Mouse (Mus musculus) lung, embryonic 15.5 days (tissue): ENCODE results near the gene Ces1d. TPM values are rescaled to one million over a fixed set of nuclear protein-coding genes. Genes with fewer than 3 reads are reported as not detected.
"Not testable (repeated sequence)": the region's sequence is repeated elsewhere in the genome, so short reads cannot be mapped to it uniquely, and the experiment has no call there.

Experiments
- ATAC-seq: fragments of 200-750 bp; cut with Nextera tagmentation; 2 replicates; pipeline ENCODE4 v1.8.0; 2017; ENCODE audit warnings: moderate number of reproducible peaks, borderline replicate concordance; ENCODE audit not compliant: low FRiP score, low TSS enrichment; ENCODE audit errors: extremely low read depth
- H3K27ac ChIP-seq: fragments of 300-500 bp; sonication (generic); 2 replicates; pipeline ENCODE4 v1.5.1; 2015; ENCODE audit warnings: moderate library complexity, mild to moderate bottlenecking, inconsistent platforms
- H3K27me3 ChIP-seq: fragments of 300-500 bp; sonication (generic); 2 replicates; pipeline ENCODE4 v1.6.1; 2015; ENCODE audit warnings: inconsistent platforms
- H3K36me3 ChIP-seq: fragments of 300-500 bp; sonication (generic); 2 replicates; pipeline ENCODE4 v1.6.1; 2015; ENCODE audit warnings: inconsistent platforms
- H3K4me1 ChIP-seq: fragments of 300-500 bp; sonication (generic); 2 replicates; pipeline ENCODE4 v1.6.1; 2015; ENCODE audit warnings: inconsistent platforms
- H3K4me2 ChIP-seq: fragments of 300-500 bp; sonication (generic); 2 replicates; pipeline ENCODE4 v1.6.1; 2015; ENCODE audit warnings: inconsistent platforms, mild to moderate bottlenecking, moderate library complexity
- H3K4me3 ChIP-seq: fragments of 300-500 bp; sonication (generic); 2 replicates; pipeline ENCODE4 v1.5.1; 2015; ENCODE audit warnings: mild to moderate bottlenecking, inconsistent platforms
- H3K9ac ChIP-seq: fragments of 300-500 bp; sonication (generic); 2 replicates; pipeline ENCODE4 v1.6.1; 2015; ENCODE audit warnings: inconsistent platforms
- H3K9me3 ChIP-seq: fragments of 300-500 bp; sonication (generic); 2 replicates; pipeline ENCODE4 v1.6.1; 2016; ENCODE audit warnings: inconsistent platforms
- WGBS: fragments of 180-500 bp; shearing (Covaris S2); methylation state at CpG from one replicate; pipeline ENCODE4 v1.1.7; 2015; 5-methylcytosine and 5-hydroxymethylcytosine counted together
- polyA plus RNA-seq: library from polyadenylated mRNA; unstranded; fragments of >200 nt; fragmentation: Nextera tagmentation; extraction: Ambion mirVana; gene quantifications from 2 replicates; pipeline ENCODE4 v1.2.1, GENCODE M21; 2015

Ces1d gene
- polyA plus RNA-seq: 53.1 and 59.8 TPM in 2 replicates

DNA sequence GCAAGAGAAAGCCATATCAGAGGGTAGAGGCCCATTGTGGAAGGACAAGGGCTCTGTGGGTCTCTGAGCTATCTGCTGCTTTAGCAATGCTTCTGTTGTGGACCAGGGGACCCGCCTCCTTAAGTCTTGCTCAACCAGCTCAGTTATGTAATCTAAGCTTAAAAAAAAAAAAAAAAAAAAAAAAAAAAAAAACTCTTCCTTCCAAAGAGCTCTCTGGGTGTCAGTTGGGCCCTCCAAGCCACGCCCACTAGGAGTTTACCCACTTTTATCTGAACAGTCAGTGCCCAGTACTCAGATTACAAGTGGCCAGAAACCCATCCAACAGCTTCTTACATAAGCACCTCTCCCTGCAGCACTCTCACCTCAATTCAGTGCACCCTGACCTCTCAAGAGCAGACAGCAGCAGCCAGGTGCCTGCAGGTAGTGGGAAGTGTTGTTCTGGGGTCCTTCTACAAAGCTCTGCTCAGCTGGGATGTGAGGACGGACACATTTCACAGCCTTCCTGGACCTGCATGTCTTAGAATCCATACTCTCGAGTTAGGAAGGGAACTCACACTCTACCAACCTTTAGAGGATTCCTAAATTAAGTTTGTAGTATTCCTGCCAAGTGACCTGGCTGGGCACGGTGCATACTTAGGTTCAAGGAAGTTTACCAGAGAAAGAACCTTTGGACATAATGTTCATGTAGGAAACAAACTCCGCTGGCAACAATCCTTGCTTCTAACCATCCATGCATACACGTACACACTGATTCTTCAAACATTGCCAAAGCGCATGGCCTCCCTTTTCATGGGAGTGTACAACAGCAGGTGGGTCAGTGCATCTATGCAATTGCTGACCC is at the start of gene Ces1d:
Gene Ces1d (minus strand): TSS at position 154 of the 841 bp plus-strand sequence.
- ATAC-seq: peak; percentile 84
- Histone ChIP-seq H3K4me3 (peak within 1 kb of the TSS; percentile 23), H3K9me3 (no peaks in the 10 kb centered on the region), H3K27ac (peak within 1 kb of the TSS; percentile 80), H3K27me3 (no peaks in the 10 kb centered on the region), H3K9ac (no peak within 1 kb of the TSS), H3K36me3 (no peaks in the 10 kb centered on the region), H3K4me1 (peaks cover 4% of the 10 kb centered on the region), H3K4me2 (peak within 1 kb of the TSS; percentile 45)
- 57% methylated on average over 8 of the region's 8 CpGs for WGBS

DNA sequence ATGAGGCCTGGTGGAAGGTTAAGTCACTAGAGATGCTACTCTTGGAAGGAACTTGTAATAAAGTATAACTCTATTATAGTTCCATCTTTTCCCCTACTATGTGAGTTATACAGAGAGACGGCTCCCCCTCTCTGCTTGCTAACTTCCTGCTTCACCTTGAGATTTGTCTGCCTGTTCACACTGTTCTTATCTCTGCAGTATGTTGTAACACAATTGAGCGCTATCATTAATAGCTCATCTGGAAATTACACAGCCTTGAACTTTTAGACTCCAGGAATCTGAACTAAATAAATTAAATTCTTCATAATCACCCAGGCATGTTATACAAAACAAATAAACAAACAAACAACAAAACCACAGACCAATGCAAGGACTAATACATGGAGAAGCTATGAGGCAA is 48.4 kb upstream of the Ces1d start:
- 70% methylated on average over 2 of the region's 2 CpGs for WGBS
- no peak overlapping the region for H3K4me2 ChIP-seq
- H3K27me3 ChIP-seq: no peaks in the 10 kb centered on the region
- no peak overlapping the region for H3K4me3 ChIP-seq
- H3K27ac ChIP-seq: no peak overlapping the region
- H3K36me3 ChIP-seq: no peaks in the 10 kb centered on the region
- no peak for ATAC-seq
- no peak overlapping the region for H3K9ac ChIP-seq
- H3K9me3 ChIP-seq: no peaks in the 10 kb centered on the region
- no peaks in the 10 kb centered on the region for H3K4me1 ChIP-seq

DNA sequence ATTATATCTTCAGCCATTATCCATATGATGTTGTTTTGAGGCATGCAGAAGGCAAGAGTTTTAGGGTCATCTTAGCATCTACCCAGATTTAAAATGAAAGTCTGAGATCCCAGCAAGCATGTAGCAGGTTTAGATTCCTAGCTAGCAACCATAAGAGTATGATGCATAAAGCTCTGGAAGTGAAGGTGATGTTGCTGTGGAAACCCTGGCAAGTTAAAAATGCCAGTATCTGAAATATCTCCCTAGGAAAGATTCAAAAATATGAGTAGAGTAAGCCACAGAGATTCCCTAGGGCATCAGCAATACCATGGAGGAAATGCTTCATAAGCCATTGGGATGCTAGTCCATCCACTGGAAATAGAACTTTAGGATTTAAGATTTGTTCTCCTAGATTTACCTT is 42.2 kb upstream of the Ces1d start:
- no peaks in the 10 kb centered on the region for H3K9me3 ChIP-seq
- no peaks in the 10 kb centered on the region for H3K27me3 ChIP-seq
- ATAC-seq: no peak

DNA sequence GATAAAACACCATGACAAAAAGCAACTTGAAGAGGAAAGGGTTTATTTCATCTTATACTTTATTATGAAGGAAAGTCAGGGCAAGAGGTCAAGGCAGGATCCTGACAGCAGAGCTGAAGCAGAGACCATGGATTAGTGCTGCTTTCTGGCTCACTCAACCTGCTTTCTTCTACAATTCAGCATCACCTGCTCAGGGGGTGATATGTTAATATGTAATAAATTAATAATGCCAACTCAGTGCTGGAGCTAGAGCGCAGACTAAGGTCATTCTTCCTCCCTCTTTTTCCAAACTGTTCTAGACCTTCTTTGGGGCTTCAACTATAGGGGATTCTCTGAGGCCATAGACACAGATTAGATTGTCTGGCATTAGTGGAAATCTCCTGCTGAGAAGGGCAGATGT is 38.0 kb upstream of the Ces1d start:
- Histone ChIP-seq H3K9me3 (no peaks in the 10 kb centered on the region), H3K27me3 (no peaks in the 10 kb centered on the region), H3K27ac (no peak overlapping the region), H3K4me1 (no peaks in the 10 kb centered on the region), H3K36me3 (no peaks in the 10 kb centered on the region), H3K4me3 (no peak overlapping the region), H3K4me2 (no peak overlapping the region), H3K9ac (no peak overlapping the region)
- ATAC-seq: no peak
- 94% methylated on average over 1 of the region's 1 CpGs for WGBS

More for the DNA sequence above, 42.2 kb upstream of the Ces1d start:
- Histone ChIP-seq H3K4me3 (no peak overlapping the region), H3K4me2 (no peak overlapping the region), H3K36me3 (no peaks in the 10 kb centered on the region), H3K27ac (no peak overlapping the region), H3K9ac (no peak overlapping the region), H3K4me1 (no peaks in the 10 kb centered on the region)

DNA sequence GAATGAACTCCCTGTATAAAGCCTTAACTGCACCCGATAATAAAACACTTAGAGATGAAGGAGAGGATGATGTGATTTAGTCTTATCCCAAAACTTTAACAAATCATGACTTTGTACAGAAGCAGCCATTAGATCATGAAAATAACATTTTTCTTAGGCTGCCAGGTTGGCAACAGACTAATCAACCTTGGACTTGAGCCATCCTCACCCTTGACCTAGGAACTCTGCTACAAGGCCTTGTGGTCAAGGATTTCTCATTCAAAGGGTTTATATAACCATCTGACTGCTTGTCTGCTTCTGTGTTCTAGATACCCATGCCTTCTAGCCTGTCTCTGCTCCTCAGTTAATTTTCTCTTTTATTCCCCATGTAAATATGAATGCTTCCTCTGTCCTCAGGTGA is 37.1 kb upstream of the Ces1d start:
- Histone ChIP-seq H3K4me3 (no peak overlapping the region), H3K9ac (no peak overlapping the region), H3K4me2 (no peak overlapping the region), H3K36me3 (no peaks in the 10 kb centered on the region), H3K27me3 (no peaks in the 10 kb centered on the region), H3K27ac (no peak overlapping the region), H3K9me3 (no peaks in the 10 kb centered on the region), H3K4me1 (no peaks in the 10 kb centered on the region)
- WGBS: 81% methylated on average over 1 of the region's 1 CpGs
- no peak for ATAC-seq

DNA sequence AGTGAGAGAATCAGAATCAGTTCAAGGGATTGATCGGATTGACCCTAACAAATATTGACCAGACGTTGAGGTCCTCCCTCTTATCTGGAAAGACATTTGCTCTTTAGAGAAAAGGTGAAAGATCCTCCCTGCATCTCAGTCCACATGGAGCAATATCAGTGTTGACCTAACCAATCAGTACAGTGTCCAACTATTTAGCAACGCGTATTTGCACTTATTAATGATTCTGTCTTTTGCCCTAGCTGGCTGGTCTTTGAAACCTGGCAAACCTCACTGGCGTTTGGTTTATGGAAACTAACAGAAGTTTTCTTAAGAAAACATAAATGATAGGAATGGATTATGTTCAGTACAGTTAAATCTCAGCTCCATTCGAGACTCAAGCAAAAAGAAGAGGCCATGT is 36.4 kb upstream of the Ces1d start:
- H3K36me3 ChIP-seq: no peaks in the 10 kb centered on the region

DNA sequence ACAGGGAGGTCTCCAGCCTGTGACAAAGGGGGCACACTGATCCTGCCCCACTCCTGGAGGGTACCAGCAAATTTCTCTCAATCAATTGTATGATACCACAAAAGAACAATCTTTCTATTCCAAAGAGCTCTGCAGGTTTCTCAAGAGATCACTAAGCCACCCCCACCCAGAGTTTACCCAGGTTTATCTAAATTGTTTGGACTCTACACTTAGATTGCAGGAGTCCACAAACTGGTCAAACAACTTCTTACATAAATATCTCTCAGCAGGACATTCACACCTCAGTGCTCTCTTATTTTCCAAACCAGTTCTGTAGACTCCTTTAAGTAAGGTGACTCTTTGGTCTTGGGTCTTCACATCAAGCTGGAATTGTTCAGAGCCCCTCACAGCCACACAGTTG is 31.8 kb upstream of the Ces1d start, which contains the start of gene Ces1e:
Gene Ces1e (minus strand): TSS at position 174 of the 400 bp plus-strand sequence.
- no peaks in the 10 kb centered on the region for H3K27me3 ChIP-seq
- H3K4me2 ChIP-seq: no peak within 1 kb of the TSS
- H3K36me3 ChIP-seq: no peaks in the 10 kb centered on the region
- H3K9ac ChIP-seq: no peak within 1 kb of the TSS
- H3K27ac ChIP-seq: no peak within 1 kb of the TSS
- H3K4me3 ChIP-seq: no peak within 1 kb of the TSS
- H3K9me3 ChIP-seq: no peaks in the 10 kb centered on the region
- ATAC-seq: no peak
- H3K4me1 ChIP-seq: 0 out of 2 replicates have a peak, but pooled peaks cover 6% of the 10 kb centered on the region

More for the DNA sequence above, 36.4 kb upstream of the Ces1d start:
- Histone ChIP-seq H3K27me3 (no peaks in the 10 kb centered on the region), H3K4me1 (no peaks in the 10 kb centered on the region), H3K4me3 (no peak overlapping the region), H3K27ac (no peak overlapping the region), H3K4me2 (no peak overlapping the region), H3K9me3 (no peaks in the 10 kb centered on the region), H3K9ac (no peak overlapping the region)
- WGBS: 70% methylated on average over 6 of the region's 6 CpGs
- ATAC-seq: no peak

DNA sequence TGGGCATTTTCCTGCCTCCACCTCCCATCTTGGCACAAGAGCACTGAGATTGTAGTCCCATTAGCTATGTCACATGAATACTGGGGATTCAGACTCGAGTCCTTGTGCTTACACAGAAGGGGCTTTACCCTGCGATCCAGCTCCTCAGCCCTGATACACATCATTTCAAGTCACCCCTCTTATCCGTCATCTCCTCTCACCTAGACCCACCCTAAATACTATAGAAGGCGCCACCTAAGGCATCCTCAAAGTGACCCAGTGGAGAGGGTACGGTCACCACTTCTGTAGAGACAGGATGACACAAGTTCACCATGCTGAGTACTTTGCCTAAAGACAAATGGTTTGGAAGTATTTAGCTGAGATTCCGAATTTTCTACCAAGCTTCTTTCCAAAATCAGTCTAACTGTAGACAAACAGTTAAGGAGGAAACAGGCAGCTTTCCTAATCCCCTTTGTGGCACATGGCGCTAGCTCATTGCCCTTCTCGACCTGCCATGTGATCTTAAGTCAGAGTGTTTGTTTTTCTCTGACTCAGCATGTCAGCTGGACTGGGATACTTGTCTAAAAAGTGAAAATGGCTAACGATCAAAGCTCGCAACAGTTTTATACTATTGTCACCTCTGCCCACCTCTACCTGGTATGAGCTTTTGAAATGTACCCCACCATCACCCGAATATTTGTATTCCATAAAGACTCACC is 31.2 kb upstream of the Ces1d start:
- no peak for ATAC-seq
- 31% methylated on average over 11 of the region's 11 CpGs for WGBS
- no peaks in the 10 kb centered on the region for H3K27me3 ChIP-seq
- no peak overlapping the region for H3K9ac ChIP-seq
- H3K36me3 ChIP-seq: no peaks in the 10 kb centered on the region
- H3K9me3 ChIP-seq: no peaks in the 10 kb centered on the region
- H3K4me2 ChIP-seq: no peak overlapping the region
- 0 out of 2 replicates have a peak, but pooled peaks cover 6% of the 10 kb centered on the region for H3K4me1 ChIP-seq
- H3K4me3 ChIP-seq: no peak overlapping the region
- H3K27ac ChIP-seq: no peak overlapping the region

DNA sequence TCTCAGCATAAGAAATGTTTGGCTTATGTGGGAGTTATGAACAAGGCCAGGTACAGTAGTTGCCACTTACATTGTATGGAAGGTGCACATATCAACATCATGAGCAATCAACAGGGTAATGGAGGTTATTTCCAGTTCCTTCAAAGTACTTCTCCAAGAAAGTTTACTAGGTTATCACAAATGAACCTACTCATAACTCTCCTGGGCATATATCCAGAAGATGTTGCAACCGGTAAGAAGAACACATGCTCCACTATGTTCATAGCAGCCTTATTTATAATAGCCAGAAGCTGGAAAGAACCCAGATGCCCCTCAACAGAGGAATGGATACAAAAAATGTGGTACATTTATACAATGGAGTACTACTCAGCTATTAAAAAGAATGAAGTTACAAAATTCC is 28.8 kb upstream of the Ces1d start:
- H3K27ac ChIP-seq, H3K4me3 ChIP-seq, H3K9ac ChIP-seq, H3K4me2 ChIP-seq, H3K4me1 ChIP-seq, H3K27me3 ChIP-seq, H3K9me3 ChIP-seq, ATAC-seq, H3K36me3 ChIP-seq: not testable (repeated sequence)
- WGBS: 92% methylated on average over 1 of the region's 1 CpGs

DNA sequence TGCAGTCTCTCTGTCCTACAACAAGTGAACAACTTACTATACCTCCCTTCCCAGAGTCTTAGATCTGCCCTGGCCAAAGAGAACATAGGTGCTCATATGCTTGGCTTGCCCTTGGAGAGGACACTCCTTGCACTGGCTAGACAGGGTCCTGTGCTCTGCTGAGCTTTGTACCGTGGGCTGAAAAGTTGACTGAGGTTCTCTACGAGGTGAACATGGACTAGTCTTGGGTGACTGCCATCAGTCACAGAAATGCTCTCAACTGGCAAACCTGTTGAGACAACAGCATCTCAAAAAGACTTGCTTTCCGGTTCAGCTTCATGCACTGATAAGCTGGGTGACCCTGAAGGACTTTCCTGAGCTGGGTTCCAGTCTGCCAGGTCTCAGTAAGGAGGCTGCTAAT is 24.3 kb upstream of the Ces1d start:
- Histone ChIP-seq H3K4me3 (no peak overlapping the region), H3K27me3 (no peaks in the 10 kb centered on the region), H3K4me2 (no peak overlapping the region), H3K9me3 (no peaks in the 10 kb centered on the region), H3K36me3 (no peaks in the 10 kb centered on the region), H3K4me1 (no peaks in the 10 kb centered on the region), H3K27ac (no peak overlapping the region), H3K9ac (no peak overlapping the region)
- ATAC-seq: no peak
- WGBS: 71% methylated on average over 3 of the region's 3 CpGs

DNA sequence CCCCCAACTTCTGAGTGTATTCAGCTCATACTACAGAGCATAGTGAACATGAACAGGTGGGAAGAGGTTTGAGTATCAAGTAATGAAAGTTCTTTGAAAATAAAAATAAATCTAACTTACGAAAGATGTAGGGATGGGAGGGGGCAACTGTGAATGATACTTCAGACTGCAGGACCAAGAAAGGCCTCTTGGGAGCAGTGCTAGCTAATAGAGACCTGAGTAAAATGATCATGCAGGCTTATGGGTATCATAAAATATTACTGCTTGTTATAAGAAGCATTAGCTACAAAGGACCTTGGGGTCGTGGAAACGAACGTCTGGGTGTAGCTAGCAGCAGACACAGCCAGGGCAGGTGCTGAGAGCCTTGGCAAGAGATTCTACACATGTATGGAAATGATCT is 20.2 kb upstream of the Ces1d start:
- no peaks in the 10 kb centered on the region for H3K27me3 ChIP-seq
- H3K9ac ChIP-seq: no peak overlapping the region
- H3K9me3 ChIP-seq: no peaks in the 10 kb centered on the region
- no peaks in the 10 kb centered on the region for H3K4me1 ChIP-seq
- 50% methylated on average over 4 of the region's 4 CpGs for WGBS
- H3K4me3 ChIP-seq: no peak overlapping the region
- H3K36me3 ChIP-seq: no peaks in the 10 kb centered on the region
- H3K4me2 ChIP-seq: no peak overlapping the region
- ATAC-seq: no peak
- no peak overlapping the region for H3K27ac ChIP-seq

DNA sequence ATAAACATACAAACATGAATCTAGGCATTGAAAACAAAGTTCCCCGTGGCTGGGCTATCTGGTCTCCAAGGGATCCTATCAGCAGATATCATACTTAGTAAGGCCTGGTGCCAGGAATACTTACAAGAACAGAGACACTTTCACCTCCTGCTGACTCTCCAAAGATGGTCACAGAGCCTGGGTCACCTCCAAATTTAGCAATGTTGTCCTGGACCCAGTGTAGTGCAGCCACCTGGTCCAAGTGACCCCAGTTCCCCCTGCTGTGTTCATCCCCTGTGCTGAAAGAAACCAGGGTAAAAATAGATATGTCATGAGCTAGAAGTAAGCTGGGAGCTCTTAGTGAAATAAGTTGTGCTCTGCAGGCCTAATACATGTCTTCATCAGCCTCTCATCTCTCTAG is 19.7 kb upstream of the Ces1d start:
- ATAC-seq: no peak
- H3K4me3 ChIP-seq: no peak overlapping the region
- no peaks in the 10 kb centered on the region for H3K9me3 ChIP-seq
- H3K27me3 ChIP-seq: no peaks in the 10 kb centered on the region
- no peak overlapping the region for H3K27ac ChIP-seq
- H3K4me1 ChIP-seq: no peaks in the 10 kb centered on the region
- H3K9ac ChIP-seq: no peak overlapping the region
- 66% methylated on average over 1 of the region's 1 CpGs for whole genome bisulfite sequencing
- no peaks in the 10 kb centered on the region for H3K36me3 ChIP-seq
- H3K4me2 ChIP-seq: no peak overlapping the region
